Mouse (Mus musculus) ES-CJ7 (cell line): Measurements from ENCODE around the gene Chst14.

ENCODE experiments used
- DNase-seq: peaks from one replicate; pipeline ENCODE4 v3.0.0; 2011; ENCODE audit warnings: low read depth, low spot score

Gene Chst14

DNA sequence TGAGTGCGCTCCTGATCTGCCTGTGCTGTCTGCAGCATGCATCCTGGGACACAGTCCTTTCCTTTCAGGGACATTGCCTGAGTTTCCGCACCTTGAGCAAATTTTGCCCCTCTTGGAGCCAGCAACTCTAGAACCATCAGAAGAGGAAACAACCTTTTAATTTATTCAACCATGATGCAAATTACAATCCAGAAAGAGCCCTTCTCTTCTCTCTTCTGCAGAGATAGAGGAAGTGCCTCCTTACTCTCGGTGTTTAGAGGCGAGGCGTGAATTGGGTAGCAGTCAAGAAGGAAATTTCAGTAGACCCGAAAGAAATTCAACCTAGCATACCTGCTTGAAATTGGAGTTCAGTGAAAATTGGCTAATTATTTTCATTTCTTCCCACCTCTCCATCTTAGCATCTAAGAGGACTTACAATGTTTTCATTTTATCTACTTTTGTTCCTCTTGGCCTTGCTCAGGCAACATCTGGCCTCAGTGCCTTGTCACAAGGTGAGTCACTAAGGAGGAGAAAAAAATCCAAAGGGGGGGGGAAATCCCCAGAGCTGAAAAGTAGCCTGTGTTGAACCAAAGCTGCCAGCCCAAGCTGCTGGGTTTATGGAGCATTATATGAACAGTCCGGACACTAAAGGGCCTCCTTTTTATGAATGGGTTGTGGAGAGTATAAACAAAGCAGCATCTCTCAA lies 20.7 kb upstream of the Chst14 start:
- no peak for DNase-seq

DNA sequence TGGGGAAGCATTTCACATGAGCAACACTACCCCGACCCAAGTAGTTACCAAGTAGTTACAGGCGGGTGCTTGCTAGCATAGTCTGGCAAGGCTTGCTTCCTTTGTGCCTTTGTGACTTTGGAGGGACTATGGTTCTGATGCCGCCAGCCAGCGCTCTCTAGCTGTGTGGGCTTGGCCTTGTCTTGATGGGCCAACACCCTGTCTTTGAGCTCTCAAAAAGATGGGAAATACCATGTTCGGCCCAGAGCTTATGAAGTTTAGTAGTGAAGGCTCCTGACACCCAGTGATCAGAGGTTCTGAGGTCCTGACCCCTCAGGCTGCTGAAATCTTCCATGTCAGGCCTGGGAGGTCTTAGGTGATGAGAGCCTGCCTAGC lies 20.2 kb upstream of the Chst14 start:
- DNase-seq = no peak

DNA sequence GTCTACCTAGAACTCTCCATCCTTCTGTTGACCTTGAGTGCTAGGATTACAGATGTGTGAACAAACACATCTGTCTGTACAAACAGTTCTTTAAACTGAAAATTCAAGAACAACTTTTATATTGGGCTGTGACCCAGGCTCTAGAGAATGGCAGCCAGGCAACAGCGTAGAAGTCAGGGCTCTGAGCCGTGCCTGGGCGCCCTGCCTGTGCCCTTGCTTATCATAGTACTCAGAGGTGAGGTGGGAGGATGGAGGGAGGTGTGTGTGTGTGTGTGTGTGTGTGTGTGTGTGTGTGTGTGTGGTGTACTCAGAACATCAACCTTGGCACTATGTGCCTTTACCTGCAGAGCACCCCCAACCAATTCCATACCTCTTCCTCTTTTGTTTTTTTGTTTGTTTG lies 18.5 kb upstream of the Chst14 start:
- DNase-seq = no peak

DNA sequence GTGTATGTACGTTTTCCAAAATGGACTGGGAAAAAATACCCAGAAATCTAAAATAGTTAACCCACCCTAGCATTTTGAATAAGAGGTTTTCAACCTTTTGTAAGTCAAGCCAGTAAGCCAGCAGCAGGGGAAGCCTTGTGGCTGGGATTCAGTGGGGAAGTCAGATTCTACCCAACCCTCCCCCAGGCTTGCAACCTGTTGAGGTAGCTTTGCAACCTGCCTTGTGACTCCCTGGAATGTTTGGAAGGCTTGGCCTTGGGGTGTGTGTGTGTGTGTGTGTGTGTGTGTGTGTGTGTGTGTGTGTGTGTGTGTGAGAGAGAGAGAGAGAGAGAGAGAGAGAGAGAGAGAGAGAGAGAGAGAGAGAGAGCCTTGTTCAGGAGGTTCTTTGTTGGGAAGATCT lies 17.1 kb upstream of the Chst14 start:
- DNase-seq = no peak

DNA sequence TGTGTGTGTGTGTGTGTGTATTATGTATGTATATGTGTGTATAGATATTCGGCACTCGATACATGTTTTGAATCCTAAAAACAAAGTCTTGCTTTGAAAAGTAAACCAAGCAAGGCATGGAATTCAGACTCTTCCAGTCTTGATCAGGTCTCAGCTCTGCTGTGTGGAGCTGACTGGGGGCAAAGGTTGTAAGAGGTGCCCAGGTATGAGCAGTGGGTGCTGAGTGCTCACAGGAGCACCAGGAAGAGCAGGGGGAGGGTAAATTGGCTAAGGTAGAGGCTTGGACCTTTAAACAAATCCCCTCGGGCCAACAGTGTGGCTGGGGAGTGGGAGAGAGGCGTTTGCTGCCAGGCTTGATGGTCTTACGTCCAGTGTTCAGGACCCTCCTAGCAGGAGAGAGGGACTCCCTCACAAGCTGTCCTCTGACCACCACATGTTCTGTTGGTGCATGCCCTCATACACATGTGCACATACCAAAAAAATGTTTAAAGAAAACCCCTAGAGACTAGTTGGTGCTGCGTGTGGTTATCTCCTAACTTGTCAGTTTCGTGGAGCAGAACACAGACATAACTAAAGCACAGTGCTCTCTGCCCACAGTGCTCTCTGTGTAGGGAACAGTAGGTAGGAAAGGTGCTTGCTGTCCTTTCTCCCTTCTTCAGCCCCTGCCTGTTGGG lies 15.6 kb upstream of the Chst14 start:
- no peak for DNase-seq

DNA sequence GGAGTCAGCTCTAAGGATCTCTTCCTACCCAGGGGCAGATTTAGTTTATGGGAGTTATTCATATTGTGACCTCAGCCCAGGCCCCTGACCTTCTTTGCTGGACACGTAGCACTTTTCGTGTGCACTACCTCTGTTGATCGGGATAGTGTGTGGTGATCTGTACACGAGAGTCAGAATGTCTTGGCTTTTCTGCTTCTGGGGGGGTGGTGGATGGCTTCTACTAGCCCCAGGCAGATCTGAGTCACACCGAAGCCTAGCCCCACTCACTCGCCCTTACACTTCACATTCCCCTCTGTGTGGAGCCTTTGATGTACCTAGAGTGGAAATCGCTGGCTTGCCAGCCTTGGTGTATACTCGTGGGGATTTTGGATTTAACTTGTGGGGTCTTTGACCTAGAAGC lies 13.6 kb upstream of the Chst14 start:
- no peak for DNase-seq

DNA sequence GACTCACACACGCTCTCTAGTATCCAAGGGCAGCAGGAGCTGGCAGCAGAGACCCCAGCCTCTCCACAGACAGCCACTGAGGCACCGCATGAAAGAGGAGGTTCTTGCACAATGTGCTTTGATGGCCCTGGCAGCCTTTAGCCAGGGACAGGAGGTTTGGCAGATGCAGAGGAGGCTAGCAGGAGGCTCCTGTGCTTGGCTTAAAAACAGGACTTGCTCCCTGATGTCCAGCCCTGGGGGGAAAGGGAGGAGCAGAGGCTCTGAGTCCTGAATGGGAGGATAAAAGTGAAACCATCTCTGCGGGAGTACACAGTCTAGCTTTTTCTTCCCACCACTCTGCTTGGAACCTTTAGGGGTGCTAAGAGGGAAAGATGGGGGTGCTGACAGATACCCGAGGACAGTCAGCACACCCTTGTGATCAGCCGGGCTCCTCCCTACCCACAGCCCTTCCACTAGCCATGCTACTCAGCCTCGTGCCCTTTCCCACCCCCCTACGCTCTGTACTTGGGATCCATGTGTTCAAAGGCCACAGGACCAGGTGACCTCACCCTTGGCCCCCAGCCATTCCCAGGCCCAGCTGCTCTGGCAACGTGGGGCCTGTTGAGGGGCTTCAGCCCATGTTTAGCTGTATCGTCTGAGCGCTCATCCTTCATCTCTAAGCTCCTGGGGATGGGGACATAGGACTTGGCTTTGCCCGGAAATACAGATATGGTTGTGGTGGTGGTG lies 12.6 kb upstream of the Chst14 start:
- DNase-seq = no peak

DNA sequence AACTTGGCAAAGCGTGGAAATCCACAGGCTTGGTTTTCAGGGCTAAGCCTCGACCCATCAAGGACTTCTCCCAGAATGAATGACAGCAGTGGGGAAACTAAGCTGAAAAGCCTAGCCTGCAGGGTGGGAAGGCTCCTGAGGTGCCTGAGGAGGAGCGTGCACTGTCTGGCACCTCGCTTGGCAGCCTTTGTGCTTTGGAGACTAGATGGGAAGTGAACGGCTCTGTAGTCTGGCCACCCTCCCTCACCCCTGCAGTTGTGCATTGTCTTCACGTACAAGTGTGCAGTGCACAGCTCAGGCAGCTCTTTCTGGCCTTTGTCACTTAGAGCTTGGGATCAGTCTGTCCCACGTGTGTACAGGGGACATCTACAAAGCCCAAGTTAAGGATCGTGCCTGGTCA lies 11.6 kb upstream of the Chst14 start:
- DNase-seq = no peak

DNA sequence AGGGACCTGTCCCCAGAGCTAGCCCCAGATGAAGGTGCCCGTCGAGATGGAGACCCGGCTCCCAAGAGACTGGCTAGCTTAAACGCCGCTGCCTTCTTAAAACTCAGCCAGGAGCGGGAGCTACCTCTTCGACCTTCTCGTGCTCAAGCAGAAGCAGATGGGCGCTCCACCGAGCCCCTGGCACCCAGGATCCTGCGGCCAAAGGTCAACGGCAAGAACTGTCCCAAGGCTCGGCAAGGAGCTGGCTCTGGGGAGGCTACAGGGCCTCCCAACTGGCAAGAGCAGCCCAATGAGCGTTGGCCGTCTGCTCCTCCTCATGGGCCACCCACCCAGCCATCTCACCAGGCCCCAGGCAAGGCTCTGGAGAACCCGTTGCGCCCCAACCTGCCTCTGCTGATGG lies 9.9 kb upstream of the Chst14 start:
- no peak for DNase-seq

DNA sequence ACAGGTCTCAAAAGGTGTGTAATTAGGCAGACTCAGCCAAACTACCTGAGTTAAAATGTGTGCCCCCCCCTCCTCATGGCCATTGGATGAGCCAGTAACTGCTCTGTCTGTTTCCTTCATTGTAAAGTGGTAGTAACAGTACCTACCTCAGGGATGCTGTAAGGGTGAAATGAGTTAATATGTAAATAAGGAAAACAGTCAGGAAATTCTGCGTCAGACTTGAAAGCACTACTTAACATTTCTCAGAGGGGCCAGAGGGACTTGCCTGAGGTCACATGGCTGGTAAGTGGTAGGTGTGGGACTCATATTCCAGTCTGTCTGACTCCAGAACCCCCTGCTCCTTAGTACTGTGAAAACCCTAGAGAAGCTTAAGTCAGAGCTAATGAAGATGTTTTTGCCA lies 7.8 kb upstream of the Chst14 start:
- DNase-seq = no peak

DNA sequence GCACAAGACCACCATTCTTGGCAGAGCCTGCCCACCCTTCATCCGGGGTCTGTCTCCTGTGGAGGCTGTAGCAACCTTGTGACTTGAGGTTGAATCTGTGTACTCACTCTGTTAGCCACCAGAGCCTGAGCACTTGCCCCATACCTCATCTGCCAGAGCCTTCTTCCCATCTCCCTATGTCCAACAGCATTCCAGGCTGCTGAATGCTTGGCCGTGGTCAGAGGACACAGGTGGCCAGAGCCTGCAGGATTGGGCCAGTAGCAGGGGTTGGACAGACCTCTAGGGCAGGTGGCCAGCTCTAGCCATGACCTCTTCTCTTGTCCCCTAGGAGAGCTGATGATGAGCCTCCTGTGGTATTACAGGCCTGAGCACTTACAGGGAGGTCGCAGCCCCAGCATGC lies 5.9 kb upstream of the Chst14 start:
- DNase-seq = no peak

DNA sequence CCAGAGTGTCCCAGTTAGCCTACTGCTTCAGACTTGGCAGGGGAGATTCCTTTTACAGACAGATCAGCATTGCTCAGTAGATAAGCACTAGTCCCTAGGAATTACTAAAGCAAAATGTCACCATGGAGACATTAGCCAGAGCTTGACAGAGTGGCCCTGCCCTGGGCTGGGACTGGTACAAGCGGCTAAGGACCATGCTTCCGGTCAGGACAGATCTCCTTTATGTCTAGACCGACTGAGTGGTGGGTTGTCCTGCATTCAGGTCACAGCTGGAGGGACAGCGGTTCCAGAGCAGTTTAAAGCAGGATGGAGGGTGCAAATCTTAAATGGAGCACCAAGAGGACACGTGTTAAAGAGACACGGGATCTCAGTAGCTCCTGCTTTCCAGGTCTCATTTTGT lies 344 bp upstream of the Chst14 start:
- DNase-seq = no peak

DNA sequence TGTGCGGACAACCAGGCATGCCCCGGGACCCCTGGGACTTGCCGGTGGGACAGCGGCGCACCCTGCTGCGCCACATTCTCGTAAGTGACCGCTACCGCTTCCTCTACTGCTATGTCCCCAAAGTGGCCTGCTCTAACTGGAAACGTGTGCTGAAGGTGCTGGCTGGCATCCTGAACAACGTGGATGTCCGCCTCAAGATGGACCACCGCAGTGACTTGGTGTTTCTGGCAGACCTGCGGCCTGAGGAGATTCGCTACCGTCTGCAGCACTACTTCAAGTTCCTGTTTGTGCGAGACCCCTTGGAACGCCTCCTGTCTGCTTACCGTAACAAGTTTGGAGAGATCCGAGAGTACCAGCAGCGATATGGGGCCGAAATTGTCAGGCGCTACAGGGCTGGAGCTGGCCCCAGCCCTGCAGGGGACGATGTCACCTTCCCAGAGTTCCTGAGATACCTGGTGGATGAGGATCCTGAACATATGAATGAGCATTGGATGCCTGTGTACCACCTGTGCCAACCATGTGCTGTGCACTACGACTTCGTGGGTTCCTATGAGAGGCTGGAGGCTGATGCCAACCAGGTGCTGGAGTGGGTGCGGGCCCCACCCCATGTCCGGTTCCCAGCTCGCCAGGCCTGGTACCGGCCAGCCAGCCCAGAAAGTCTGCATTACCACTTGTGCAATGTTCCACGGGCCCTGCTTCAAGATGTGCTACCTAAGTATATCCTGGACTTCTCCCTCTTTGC lies 873 bp downstream of the Chst14 start:
- DNase-seq = no peak

DNA sequence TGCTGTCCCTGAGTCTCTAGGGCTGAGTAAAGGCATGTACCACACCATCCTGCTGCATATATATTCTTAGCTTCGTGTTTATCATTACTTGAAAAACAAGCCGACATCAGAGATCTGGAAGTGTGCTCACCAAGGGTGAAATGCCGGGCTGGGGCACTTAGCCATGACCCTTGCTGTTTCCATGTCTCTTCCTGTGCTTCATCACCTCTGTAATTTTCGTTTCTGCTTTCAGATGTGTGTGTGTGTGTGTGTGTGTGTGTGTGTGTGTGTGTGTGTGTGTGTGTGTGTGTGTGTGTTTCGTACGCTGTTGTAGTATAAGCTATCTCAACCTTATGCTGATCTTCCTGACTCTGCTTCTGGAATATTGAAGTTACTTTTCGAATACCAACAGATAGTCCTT lies 15.0 kb downstream of the Chst14 start:
- no peak for DNase-seq

DNA sequence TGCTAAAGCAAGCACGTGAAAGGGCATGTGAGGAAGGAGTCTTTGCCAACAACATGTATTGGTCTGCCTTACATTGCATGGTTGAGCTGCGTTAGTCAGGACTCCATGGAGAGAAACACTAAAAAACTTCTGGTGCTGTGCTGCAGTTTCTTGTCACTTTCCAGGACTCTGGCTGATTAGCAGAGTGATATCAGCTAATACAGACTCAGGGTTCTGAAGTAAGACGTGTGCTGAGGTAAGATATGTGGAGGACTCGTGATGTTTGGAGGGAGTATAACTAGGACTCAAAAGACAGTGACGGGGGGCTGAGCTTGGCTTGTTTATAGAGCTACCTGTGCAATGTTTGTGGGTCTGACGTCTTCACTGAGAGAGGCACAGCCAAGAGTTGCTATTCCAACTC lies 16.9 kb downstream of the Chst14 start:
- DNase-seq = no peak

DNA sequence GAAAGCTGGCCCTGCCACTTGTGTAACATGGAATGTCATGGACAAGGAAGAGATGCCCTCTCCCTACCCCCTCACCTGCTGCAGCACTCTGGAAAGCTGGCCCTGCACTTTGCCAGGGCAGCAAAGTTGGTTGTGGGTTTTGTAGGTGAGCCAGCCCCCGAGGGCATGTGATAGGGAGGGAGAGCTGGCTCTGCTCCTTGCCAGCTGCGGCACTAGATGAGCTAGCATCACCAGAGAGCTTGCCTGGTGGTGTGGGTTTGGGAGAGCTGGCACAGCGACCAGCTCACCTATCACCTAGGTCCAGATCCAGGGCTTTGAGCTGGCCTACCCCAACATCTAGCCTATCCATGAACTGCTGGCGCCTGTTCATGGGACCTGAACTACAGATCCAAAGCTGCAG lies 22.5 kb downstream of the Chst14 start:
- DNase-seq = no peak

DNA sequence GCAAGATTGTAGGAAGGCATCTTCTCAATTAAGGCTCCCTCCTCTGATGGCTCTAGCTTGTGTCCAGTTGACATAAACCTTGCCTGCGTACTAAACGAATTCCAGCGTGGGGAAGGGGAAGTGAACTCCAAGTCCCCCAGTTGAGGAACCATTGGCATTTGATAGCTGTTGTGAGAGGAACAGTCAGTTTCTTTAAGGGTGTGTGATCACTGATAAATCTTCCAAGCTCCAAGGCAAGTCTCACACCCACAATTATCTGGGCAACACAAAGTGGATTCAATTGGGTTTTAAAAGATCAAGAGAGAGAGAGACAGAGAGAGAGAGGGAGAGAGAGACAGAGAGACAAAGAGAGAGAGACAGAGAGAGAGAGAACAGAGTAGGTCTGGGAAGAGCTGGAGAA lies 23.4 kb downstream of the Chst14 start:
- no peak for DNase-seq

DNA sequence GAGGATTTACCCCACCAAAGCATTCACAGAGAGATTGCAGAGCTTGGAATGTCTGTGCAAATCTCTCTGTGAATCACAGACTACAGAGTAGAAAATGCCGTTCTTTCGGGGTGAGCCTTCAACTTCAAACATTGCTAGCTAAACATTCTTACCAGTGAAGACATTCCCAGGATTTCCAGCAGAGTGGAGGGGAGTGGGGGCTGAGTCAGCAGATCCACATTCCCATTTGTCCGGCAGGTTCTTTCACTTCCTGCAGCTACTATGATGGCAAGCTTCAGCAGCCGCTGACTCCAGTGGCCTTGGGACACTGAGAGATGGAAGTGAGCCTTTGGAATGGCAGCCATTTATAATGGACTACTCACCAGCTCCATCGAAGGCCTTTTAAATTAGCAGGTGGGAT lies 30.2 kb downstream of the Chst14 start:
- DNase-seq = no peak

DNA sequence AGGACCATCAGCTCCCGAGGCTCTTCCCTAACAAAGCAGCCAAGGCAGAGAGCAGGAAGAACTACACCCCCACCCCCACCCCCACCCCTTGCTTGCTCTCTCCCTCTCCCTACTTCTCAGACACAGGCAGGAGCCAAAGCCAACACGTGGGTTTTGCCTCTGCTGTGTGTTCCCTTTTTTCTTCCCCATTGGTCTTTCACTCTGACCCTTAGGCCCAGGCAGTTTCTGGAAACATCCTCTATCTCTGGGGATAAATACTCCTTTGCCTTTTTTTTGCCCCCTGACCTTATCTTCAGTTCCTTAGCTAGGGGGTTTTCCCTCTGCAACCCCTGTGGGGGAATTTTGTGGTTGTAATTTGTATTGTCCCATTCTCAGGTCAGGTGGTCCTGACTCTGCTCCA lies 33.3 kb downstream of the Chst14 start:
- DNase-seq = no peak

DNA sequence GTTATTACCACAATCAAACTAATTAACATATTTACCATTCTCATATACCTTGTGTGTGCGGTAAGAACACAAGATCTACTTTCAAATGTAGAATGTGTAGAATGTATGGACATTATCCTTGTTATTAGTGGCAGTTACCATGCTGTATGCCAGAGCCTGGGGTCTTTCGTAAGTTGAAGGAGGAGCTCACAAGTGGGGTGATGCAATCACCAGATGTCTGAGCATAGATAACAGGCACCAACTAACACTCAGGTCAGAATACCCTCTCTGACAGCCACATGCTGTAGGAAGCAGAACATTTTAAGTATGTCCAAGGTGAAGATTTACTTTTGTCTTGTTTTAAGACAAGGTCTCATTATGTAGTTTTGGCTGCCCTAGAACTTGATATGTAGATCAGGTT lies 34.1 kb downstream of the Chst14 start:
- no peak for DNase-seq

DNA sequence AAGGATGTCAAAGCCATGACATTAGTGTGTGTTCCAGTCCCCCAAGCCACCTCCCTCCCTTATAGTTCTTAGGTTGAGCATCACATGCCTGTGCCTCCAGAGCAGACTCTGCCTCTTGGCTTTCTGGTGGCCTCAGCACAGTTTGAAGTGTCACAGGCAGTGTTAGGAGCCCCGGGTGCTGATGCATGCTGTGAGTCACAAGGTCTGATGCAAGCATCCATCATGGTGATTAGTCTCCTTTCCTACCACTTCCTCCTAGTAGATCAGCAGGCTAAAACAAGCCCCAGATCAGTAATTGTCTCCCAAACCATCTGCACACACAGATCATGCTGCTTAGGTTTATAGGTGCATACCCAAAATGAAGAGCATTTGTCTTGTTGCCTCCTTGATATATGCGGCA lies 35.2 kb downstream of the Chst14 start:
- no peak for DNase-seq

DNA sequence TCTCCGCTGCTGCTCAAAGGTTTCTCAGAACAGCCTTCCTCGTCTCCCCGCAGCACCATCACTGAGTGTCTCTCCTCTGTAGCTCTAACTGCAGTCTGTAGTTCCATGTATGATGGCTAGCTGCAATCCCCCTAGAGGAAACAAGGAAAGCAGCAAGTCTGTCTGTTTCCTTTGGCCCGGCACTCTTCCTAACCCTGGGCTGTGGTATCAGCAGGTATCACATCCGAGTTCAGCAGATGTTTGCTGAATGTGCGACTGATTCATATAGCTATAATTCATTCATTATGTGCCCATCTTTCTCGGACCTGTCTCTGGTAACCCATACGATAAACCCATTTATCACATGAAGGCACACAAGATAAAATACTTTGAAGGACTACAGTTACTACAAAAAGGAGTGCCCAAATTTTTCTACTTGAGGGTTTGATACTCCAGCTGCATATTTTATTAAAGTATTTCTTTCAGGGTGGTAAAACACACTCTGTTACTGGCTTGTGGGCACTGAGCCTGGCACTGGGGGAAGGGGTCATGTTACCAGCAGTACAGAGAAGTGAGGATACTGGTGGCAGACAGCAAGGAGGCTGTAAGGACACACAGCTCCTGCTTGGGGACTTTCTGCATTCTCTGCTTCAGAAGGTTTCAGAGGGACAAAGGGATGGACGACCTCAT lies 36.8 kb downstream of the Chst14 start:
- peak; percentile 57 for DNase-seq
